Mouse (Mus musculus): ENCODE measurements at regions not wholly inside any gene's neighbourhood (a gene's known extent, or its start where the extent isn't known, plus 50 kb on each side); places are given as distances from the start of the nearest gene placed in this dataset.
"Not testable (repeated sequence)": the region's sequence is repeated elsewhere in the genome, so short reads cannot be mapped to it uniquely, and the experiment has no call there.

DNA sequence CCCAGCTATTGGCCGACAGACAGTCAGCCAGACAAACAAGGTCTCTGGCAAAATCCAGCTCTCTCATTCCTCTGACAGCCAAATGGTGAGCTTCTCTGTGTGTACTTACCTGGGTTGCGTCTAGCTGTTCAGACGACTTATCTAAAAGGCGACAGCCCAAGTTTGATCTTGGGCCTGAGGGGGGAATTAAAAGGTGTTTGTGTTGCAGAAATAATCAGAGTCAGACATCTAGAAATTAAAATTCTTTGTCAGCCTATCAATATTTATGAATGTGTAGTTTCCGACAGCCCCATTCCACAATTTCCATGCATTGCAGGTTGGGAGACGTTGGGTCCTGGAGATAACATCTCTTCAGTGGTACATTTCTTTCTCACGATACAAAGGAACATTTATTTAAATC, 128.9 kb upstream of the Nudt7 start:
- no peak overlapping the region for H3K27ac ChIP-seq (ENCODE audit: low read length)
- 75% methylated on average over 7 of the region's 7 CpGs for WGBS

DNA sequence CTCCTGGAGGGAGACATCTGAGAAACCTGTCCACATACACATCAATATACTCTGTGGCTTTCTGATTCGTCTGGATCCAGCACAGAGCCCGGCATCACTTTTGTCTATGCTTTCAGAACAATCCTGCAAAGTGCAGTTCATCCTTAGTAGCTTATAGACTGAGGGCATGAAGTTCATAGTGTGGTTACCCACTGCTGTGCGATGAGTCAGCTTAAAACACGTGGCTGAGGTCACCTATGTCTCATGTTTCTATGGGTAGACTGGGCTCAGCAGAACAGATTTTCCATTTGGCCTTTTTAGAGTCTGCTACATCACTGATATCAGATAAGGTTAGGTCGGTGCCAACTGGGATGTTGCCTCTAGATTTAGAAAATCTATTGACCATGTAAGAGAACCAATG, 126.8 kb upstream of the Nudt7 start:
- ATAC-seq: no peak
- Histone ChIP-seq H3K27me3 (ENCODE audit: control insufficient read depth, insufficient read depth, low read depth, low read length) (no peaks in the 10 kb centered on the region), H3K4me2 (ENCODE audit: low read length) (no peak overlapping the region), H3K36me3 (ENCODE audit: control insufficient read depth, insufficient read depth, low read length) (no peaks in the 10 kb centered on the region), H3K27ac (ENCODE audit: low read length) (no peak overlapping the region), H3K4me3 (ENCODE audit: low read depth, low read length) (no peak overlapping the region), H3K4me1 (ENCODE audit: control insufficient read depth, insufficient read depth, low read length) (no peaks in the 10 kb centered on the region), H3K9me3 (replicated peaks; ENCODE audit: control insufficient read depth, low read length, poor library complexity, severe bottlenecking) (no peaks in the 10 kb centered on the region), H3K9ac (ENCODE audit: low read depth, low read length) (no peak overlapping the region)
- WGBS: 85% methylated on average over 5 of the region's 5 CpGs

More for the DNA sequence above, 128.9 kb upstream of the Nudt7 start:
- Histone ChIP-seq H3K36me3 (ENCODE audit: control insufficient read depth, insufficient read depth, low read length) (no peaks in the 10 kb centered on the region), H3K4me3 (ENCODE audit: low read depth, low read length) (no peak overlapping the region), H3K9me3 (replicated peaks; ENCODE audit: control insufficient read depth, low read length, poor library complexity, severe bottlenecking) (no peaks in the 10 kb centered on the region), H3K27me3 (ENCODE audit: control insufficient read depth, insufficient read depth, low read depth, low read length) (no peaks in the 10 kb centered on the region), H3K4me2 (ENCODE audit: low read length) (no peak overlapping the region), H3K4me1 (ENCODE audit: control insufficient read depth, insufficient read depth, low read length) (no peaks in the 10 kb centered on the region), H3K9ac (ENCODE audit: low read depth, low read length) (no peak overlapping the region)
- no peak for ATAC-seq

GRCm38 (mm10) chr8:114007103-114007502, 126.3 kb upstream of the Nudt7 start:
- Histone ChIP-seq H3K4me3 (ENCODE audit: low read depth, low read length) (no peak overlapping the region), H3K4me2 (ENCODE audit: low read length) (no peak overlapping the region), H3K27ac (ENCODE audit: low read length) (no peak overlapping the region), H3K27me3 (ENCODE audit: control insufficient read depth, insufficient read depth, low read depth, low read length) (no peaks in the 10 kb centered on the region), H3K9ac (ENCODE audit: low read depth, low read length) (no peak overlapping the region), H3K36me3 (ENCODE audit: control insufficient read depth, insufficient read depth, low read length) (no peaks in the 10 kb centered on the region), H3K4me1 (ENCODE audit: control insufficient read depth, insufficient read depth, low read length) (no peaks in the 10 kb centered on the region), H3K9me3 (replicated peaks; ENCODE audit: control insufficient read depth, low read length, poor library complexity, severe bottlenecking) (no peaks in the 10 kb centered on the region)
- 64% methylated on average over 10 of the region's 10 CpGs for WGBS
- no peak for ATAC-seq

GRCm38 (mm10) chr8:114018364-114018763, 115.0 kb upstream of the Nudt7 start:
- Histone ChIP-seq H3K27me3 (ENCODE audit: control insufficient read depth, insufficient read depth, low read depth, low read length) (no peaks in the 10 kb centered on the region), H3K36me3 (ENCODE audit: control insufficient read depth, insufficient read depth, low read length) (no peaks in the 10 kb centered on the region), H3K9ac (ENCODE audit: low read depth, low read length) (no peak overlapping the region), H3K4me2 (ENCODE audit: low read length) (no peak overlapping the region), H3K4me1 (ENCODE audit: control insufficient read depth, insufficient read depth, low read length) (no peaks in the 10 kb centered on the region), H3K27ac (ENCODE audit: low read length) (no peak overlapping the region), H3K9me3 (replicated peaks; ENCODE audit: control insufficient read depth, low read length, poor library complexity, severe bottlenecking) (no peaks in the 10 kb centered on the region), H3K4me3 (ENCODE audit: low read depth, low read length) (no peak overlapping the region)
- no peak for ATAC-seq
- 54% methylated on average over 5 of the region's 5 CpGs for WGBS

DNA sequence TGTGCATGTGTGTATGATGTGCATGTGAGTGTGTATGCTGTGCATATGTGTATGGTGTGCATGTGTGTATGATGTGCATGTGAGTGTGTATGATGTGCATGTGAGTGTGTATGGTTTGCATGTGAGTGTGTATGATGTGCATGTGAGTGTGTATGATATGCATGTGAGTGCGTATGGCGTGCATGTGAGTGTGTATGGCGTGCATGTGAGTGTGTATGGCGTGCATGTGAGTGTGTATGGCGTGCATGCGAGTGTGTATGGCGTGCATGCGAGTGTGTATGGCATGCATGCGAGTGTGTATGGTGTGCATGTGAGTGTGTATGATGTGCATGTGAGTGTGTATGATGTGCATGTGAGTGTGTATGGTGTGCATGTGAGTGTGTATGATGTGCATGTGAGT, 103.2 kb upstream of the Nudt7 start:
- not testable (repeated sequence) for H3K4me1 ChIP-seq (ENCODE audit: control insufficient read depth, insufficient read depth, low read length); H3K36me3 ChIP-seq (ENCODE audit: control insufficient read depth, insufficient read depth, low read length); H3K9ac ChIP-seq (ENCODE audit: low read depth, low read length); H3K9me3 ChIP-seq (replicated peaks; ENCODE audit: control insufficient read depth, low read length, poor library complexity, severe bottlenecking); H3K4me3 ChIP-seq (ENCODE audit: low read depth, low read length); H3K27me3 ChIP-seq (ENCODE audit: control insufficient read depth, insufficient read depth, low read depth, low read length); H3K27ac ChIP-seq (ENCODE audit: low read length); ATAC-seq; H3K4me2 ChIP-seq (ENCODE audit: low read length)
- WGBS: 96% methylated on average over 9 of the region's 9 CpGs

- WGBS: 83% methylated on average over 8 of the region's 8 CpGs
- no peak overlapping the region for H3K9ac ChIP-seq (ENCODE audit: low read depth, low read length)
- H3K36me3 ChIP-seq (ENCODE audit: control insufficient read depth, insufficient read depth, low read length): no peaks in the 10 kb centered on the region
- H3K27ac ChIP-seq (ENCODE audit: low read length): no peak overlapping the region
- H3K4me2 ChIP-seq (ENCODE audit: low read length): no peak overlapping the region
- no peaks in the 10 kb centered on the region for H3K27me3 ChIP-seq (ENCODE audit: control insufficient read depth, insufficient read depth, low read depth, low read length)
- no peak overlapping the region for H3K4me3 ChIP-seq (ENCODE audit: low read depth, low read length)
- H3K4me1 ChIP-seq (ENCODE audit: control insufficient read depth, insufficient read depth, low read length): no peaks in the 10 kb centered on the region
- H3K9me3 ChIP-seq (replicated peaks; ENCODE audit: control insufficient read depth, low read length, poor library complexity, severe bottlenecking): no peaks in the 10 kb centered on the region
- ATAC-seq: no peak
These were observed 80.9 kb upstream of the Nudt7 start for GRCm38 (mm10) chr8:114052426-114052825.

- Histone ChIP-seq H3K27ac (ENCODE audit: low read length) (no peak overlapping the region), H3K9ac (ENCODE audit: low read depth, low read length) (no peak overlapping the region), H3K4me3 (ENCODE audit: low read depth, low read length) (no peak overlapping the region), H3K9me3 (replicated peaks; ENCODE audit: control insufficient read depth, low read length, poor library complexity, severe bottlenecking) (no peaks in the 10 kb centered on the region), H3K4me1 (ENCODE audit: control insufficient read depth, insufficient read depth, low read length) (no peaks in the 10 kb centered on the region), H3K4me2 (ENCODE audit: low read length) (no peak overlapping the region), H3K27me3 (ENCODE audit: control insufficient read depth, insufficient read depth, low read depth, low read length) (no peaks in the 10 kb centered on the region), H3K36me3 (ENCODE audit: control insufficient read depth, insufficient read depth, low read length) (no peaks in the 10 kb centered on the region)
- ATAC-seq: no peak
These were observed 69.8 kb upstream of the Nudt7 start for GRCm38 (mm10) chr8:114063566-114063965.

DNA sequence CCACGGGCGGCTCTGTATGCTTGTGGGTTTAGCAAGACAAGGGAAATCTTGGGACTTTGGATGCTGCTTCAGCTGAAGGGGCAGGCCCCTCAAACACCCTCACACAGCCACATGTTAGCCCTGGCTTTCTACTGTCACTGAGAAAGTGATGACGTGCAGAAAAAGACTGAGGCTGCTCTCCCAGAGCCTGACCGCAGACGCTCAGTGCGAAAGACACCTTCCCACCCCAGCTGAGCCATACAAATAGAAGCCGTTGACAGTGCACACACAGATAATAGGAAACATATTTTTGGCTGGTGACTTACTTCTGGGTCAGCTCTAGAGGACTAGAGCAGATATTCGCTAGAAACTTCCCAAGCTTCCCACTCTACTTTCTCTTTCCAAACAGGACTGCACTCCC, 61.0 kb upstream of the Nudt7 start:
- H3K9me3 ChIP-seq (replicated peaks; ENCODE audit: control insufficient read depth, low read length, poor library complexity, severe bottlenecking): no peaks in the 10 kb centered on the region
- no peak overlapping the region for H3K27ac ChIP-seq (ENCODE audit: low read length)
- no peak overlapping the region for H3K4me2 ChIP-seq (ENCODE audit: low read length)
- no peaks in the 10 kb centered on the region for H3K4me1 ChIP-seq (ENCODE audit: control insufficient read depth, insufficient read depth, low read length)
- H3K27me3 ChIP-seq (ENCODE audit: control insufficient read depth, insufficient read depth, low read depth, low read length): no peaks in the 10 kb centered on the region
- ATAC-seq: no peak
- no peaks in the 10 kb centered on the region for H3K36me3 ChIP-seq (ENCODE audit: control insufficient read depth, insufficient read depth, low read length)
- H3K9ac ChIP-seq (ENCODE audit: low read depth, low read length): no peak overlapping the region
- no peak overlapping the region for H3K4me3 ChIP-seq (ENCODE audit: low read depth, low read length)
- 86% methylated on average over 8 of the region's 8 CpGs for WGBS

DNA sequence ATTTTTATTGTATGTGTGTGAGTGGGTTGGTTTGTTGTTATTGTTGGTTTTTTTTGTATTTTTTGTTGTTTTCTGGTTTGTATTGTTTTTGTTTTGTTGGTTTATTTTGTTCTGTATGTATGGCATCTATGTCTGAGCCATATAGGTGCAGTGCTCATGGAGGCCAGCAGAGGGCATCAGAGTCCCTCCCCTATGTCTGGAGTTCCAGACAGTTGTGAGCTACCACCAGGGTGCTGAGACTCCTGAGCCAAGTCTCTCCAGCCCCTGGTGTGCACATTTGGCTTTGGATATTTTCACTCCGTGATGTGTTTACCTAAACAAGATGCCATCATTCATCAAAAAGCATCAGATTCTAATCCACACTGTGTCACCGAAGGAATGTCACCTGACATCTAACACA, 59.2 kb upstream of the Nudt7 start:
- no peak for ATAC-seq
- H3K4me2 ChIP-seq (ENCODE audit: low read length): no peak overlapping the region
- no peaks in the 10 kb centered on the region for H3K9me3 ChIP-seq (replicated peaks; ENCODE audit: control insufficient read depth, low read length, poor library complexity, severe bottlenecking)
- H3K9ac ChIP-seq (ENCODE audit: low read depth, low read length): no peak overlapping the region
- H3K27me3 ChIP-seq (ENCODE audit: control insufficient read depth, insufficient read depth, low read depth, low read length): no peaks in the 10 kb centered on the region
- H3K36me3 ChIP-seq (ENCODE audit: control insufficient read depth, insufficient read depth, low read length): no peaks in the 10 kb centered on the region
- 86% methylated on average over 2 of the region's 2 CpGs for WGBS
- no peak overlapping the region for H3K4me3 ChIP-seq (ENCODE audit: low read depth, low read length)
- no peak overlapping the region for H3K27ac ChIP-seq (ENCODE audit: low read length)
- H3K4me1 ChIP-seq (ENCODE audit: control insufficient read depth, insufficient read depth, low read length): no peaks in the 10 kb centered on the region

- no peaks in the 10 kb centered on the region for H3K36me3 ChIP-seq (ENCODE audit: control insufficient read depth, insufficient read depth, low read length)
- no peaks in the 10 kb centered on the region for H3K9me3 ChIP-seq (replicated peaks; ENCODE audit: control insufficient read depth, low read length, poor library complexity, severe bottlenecking)
- no peak overlapping the region for H3K27ac ChIP-seq (ENCODE audit: low read length)
- no peak for ATAC-seq
- H3K4me3 ChIP-seq (ENCODE audit: low read depth, low read length): no peak overlapping the region
- 91% methylated on average over 5 of the region's 5 CpGs for WGBS
- peaks cover 5% of the 10 kb centered on the region for H3K4me1 ChIP-seq (ENCODE audit: control insufficient read depth, insufficient read depth, low read length)
- no peak overlapping the region for H3K4me2 ChIP-seq (ENCODE audit: low read length)
- H3K27me3 ChIP-seq (ENCODE audit: control insufficient read depth, insufficient read depth, low read depth, low read length): no peaks in the 10 kb centered on the region
- H3K9ac ChIP-seq (ENCODE audit: low read depth, low read length): no peak overlapping the region
These were observed 56.7 kb upstream of the Nudt7 start for GRCm38 (mm10) chr8:114076701-114077100.

Data from midbrain, embryonic 16.5 days (tissue).